Mouse (Mus musculus): ENCODE results near the gene Drosha. TPM values are rescaled to one million over a fixed set of nuclear protein-coding genes. Genes with fewer than 3 reads are reported as not detected.

Gene Drosha
- polyA plus RNA-seq, 1 experiment, result 120 TPM

DNA sequence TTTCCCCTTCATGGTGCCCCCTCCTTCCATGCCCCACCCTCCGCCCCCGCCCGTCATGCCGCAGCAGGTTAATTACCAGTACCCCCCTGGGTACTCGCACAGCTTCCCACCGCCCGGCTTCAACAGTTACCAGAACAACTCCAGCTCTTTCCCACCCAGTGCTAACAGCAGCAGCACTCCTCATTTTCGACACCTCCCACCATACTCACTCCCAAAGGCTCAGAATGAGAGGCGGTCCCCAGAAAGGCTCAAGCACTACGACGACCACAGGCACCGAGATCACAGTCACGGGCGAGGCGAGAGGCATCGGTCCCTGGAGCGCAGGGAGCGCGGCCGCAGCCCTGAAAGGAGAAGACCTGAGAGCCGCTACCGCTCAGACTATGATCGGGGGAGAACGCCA is 9.6 kb downstream of the Drosha start:
- no peak overlapping the region for H3K27ac ChIP-seq (ENCODE audit: insufficient read depth, low read length)
- peaks cover 40% of the 10 kb centered on the region for H3K36me3 ChIP-seq (ENCODE audit: control insufficient read depth, insufficient read depth, low read length, poor library complexity, severe bottlenecking)
- H3K27me3 ChIP-seq (ENCODE audit: control insufficient read depth, insufficient read depth, low read length, poor library complexity, severe bottlenecking), result no peaks in the 10 kb centered on the region
- H3K4me3 ChIP-seq (ENCODE audit: low read depth, low read length), result peak overlapping the region; percentile 64
- H3K9ac ChIP-seq (ENCODE audit: low read depth, poor library complexity, severe bottlenecking), result peak overlapping the region; percentile 46
- no peaks in the 10 kb centered on the region for H3K4me1 ChIP-seq (ENCODE audit: control insufficient read depth, insufficient read depth, low read length)
- H3K9me3 ChIP-seq (replicated peaks; ENCODE audit: control insufficient read depth, insufficient read depth, low read length, poor library complexity, severe bottlenecking), result no peaks in the 10 kb centered on the region
- no peak for TF ChIP-seq CTCF (IDR thresholded peaks at IDR 0.05; ENCODE audit: low read depth, low read length)
- no peak for TF ChIP-seq EP300 (IDR thresholded peaks at IDR 0.05; ENCODE audit: insufficient read depth, low read depth, low read length)
- TF ChIP-seq POLR2A (IDR thresholded peaks at IDR 0.05; ENCODE audit: insufficient read depth, low read length), result no peak

DNA sequence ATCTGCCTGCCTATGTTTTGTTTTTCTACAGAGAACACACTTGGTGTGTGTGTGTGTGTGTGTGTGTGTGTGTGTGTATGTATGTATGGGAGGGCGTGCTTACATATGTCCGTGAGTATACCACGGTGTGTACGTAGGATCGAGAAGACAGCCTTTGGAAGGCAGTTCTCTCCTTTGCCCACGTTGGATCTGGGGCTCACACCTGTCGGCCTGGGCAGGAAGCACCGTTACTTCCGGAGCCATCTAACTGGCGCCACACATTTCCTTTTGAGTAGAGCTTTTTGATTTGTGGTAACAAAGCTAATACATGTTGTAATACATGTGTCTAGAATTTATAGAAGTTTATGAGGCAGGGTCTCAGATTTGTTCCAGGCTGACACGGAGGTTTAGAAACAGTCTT is 16.1 kb downstream of the Drosha start:
- Histone ChIP-seq H3K9ac (ENCODE audit: low read depth, poor library complexity, severe bottlenecking) (no peak overlapping the region), H3K27ac (ENCODE audit: insufficient read depth, low read length) (no peak overlapping the region), H3K9me3 (replicated peaks; ENCODE audit: control insufficient read depth, insufficient read depth, low read length, poor library complexity, severe bottlenecking) (no peaks in the 10 kb centered on the region), H3K27me3 (ENCODE audit: control insufficient read depth, insufficient read depth, low read length, poor library complexity, severe bottlenecking) (no peaks in the 10 kb centered on the region), H3K4me3 (ENCODE audit: low read depth, low read length) (no peak overlapping the region), H3K36me3 (ENCODE audit: control insufficient read depth, insufficient read depth, low read length, poor library complexity, severe bottlenecking) (peaks cover 71% of the 10 kb centered on the region), H3K4me1 (ENCODE audit: control insufficient read depth, insufficient read depth, low read length) (no peaks in the 10 kb centered on the region)
- TF ChIP-seq EP300 (IDR thresholded peaks at IDR 0.05; ENCODE audit: insufficient read depth, low read depth, low read length) (no peak), POLR2A (IDR thresholded peaks at IDR 0.05; ENCODE audit: insufficient read depth, low read length) (no peak), CTCF (IDR thresholded peaks at IDR 0.05; ENCODE audit: low read depth, low read length) (no peak)

DNA sequence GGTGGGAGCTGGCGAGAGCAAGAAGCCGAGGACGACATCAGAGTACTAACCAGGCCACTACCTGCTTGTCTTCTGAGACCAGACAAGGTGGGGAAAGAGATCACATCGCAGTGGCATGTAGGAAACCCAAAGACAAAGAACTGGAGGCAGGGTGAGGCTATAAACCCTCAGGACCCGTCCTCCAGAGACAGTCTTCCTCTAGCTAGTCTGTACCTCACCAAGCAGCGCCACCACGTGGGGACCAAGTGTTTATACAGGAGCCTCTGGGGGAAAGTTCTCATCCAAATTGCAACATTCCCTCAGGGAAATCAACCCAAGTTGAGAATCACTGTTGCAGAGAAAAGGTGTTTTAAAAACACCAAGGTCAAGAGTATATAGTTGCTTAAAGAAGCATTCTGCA is 18.2 kb downstream of the Drosha start:
- Histone ChIP-seq H3K4me1 (ENCODE audit: control insufficient read depth, insufficient read depth, low read length) (no peaks in the 10 kb centered on the region), H3K36me3 (ENCODE audit: control insufficient read depth, insufficient read depth, low read length, poor library complexity, severe bottlenecking) (peaks cover 69% of the 10 kb centered on the region), H3K27me3 (ENCODE audit: control insufficient read depth, insufficient read depth, low read length, poor library complexity, severe bottlenecking) (no peaks in the 10 kb centered on the region), H3K27ac (ENCODE audit: insufficient read depth, low read length) (no peak overlapping the region), H3K9me3 (replicated peaks; ENCODE audit: control insufficient read depth, insufficient read depth, low read length, poor library complexity, severe bottlenecking) (no peaks in the 10 kb centered on the region), H3K9ac (ENCODE audit: low read depth, poor library complexity, severe bottlenecking) (no peak overlapping the region), H3K4me3 (ENCODE audit: low read depth, low read length) (no peak overlapping the region)
- TF ChIP-seq CTCF (IDR thresholded peaks at IDR 0.05; ENCODE audit: low read depth, low read length) (peak; percentile 45), EP300 (IDR thresholded peaks at IDR 0.05; ENCODE audit: insufficient read depth, low read depth, low read length) (no peak)

DNA sequence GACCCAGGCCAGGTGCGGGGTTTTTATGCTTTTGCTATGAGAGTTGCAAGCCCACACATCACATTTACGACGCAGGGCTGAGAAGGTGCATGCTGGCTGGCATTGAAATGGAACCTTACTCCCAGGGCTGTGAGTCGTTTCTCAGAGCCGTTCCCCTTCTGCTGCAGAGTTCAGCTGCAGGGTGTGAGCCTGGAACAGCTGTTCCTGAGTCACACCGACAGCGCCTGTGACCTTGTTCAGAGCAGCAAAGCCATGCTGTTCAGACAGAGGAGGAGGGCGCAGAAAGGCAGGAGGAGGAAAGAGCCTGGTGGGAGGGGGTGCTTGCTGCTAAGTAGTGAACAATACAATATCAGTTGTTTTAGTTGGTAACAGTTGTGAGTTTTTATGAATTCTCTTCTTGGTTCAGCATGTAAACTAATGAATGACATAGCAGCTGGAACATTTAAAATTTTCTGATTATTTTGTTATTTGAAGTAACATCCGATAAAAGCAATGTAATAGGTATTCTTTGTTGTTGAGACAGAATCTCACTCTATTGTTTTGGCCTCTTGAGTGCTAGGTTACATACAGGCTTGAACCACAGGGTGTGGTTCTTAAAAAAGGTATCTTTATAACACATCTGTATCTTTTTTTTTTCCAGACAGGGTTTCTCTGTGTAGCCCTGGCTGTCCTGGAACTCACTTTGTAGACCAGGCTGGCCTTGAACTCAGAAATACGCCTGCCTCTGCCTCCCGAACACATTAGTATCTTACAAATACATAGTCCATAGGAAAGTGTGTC is 23.8 kb downstream of the Drosha start:
- peaks cover 68% of the 10 kb centered on the region for H3K36me3 ChIP-seq (ENCODE audit: control insufficient read depth, insufficient read depth, low read length, poor library complexity, severe bottlenecking)
- no peaks in the 10 kb centered on the region for H3K27me3 ChIP-seq (ENCODE audit: control insufficient read depth, insufficient read depth, low read length, poor library complexity, severe bottlenecking)
- H3K4me3 ChIP-seq (ENCODE audit: low read depth, low read length), result no peak overlapping the region
- no peak overlapping the region for H3K9ac ChIP-seq (ENCODE audit: low read depth, poor library complexity, severe bottlenecking)
- TF ChIP-seq POLR2A (IDR thresholded peaks at IDR 0.05; ENCODE audit: insufficient read depth, low read length), result no peak
- TF ChIP-seq EP300 (IDR thresholded peaks at IDR 0.05; ENCODE audit: insufficient read depth, low read depth, low read length), result peak; percentile 61; the same call in 1 of the 2 replicates
- no peaks in the 10 kb centered on the region for H3K4me1 ChIP-seq (ENCODE audit: control insufficient read depth, insufficient read depth, low read length)
- peak overlapping the region; percentile 6 for H3K27ac ChIP-seq (ENCODE audit: insufficient read depth, low read length)
- no peaks in the 10 kb centered on the region for H3K9me3 ChIP-seq (replicated peaks; ENCODE audit: control insufficient read depth, insufficient read depth, low read length, poor library complexity, severe bottlenecking)

DNA sequence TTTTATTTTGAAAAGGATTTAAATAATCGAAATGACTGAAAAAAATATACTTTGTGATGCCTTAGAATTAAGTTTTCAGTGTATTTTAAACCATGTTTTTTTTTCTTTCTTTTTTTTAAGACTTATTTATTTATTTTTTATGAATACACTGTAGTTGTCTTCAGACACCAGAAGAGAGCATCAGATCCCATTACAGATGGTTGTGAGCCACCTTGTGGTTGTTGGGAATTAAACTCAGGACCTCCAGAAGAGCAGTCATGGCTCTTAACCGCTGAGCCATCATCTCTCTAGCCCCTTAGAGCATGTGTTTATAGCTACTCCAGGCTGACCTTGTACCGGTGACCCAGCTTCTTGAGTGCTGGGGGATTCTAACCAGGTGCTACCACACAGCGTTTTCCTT is 24.8 kb downstream of the Drosha start:
- no peak for TF ChIP-seq CTCF (IDR thresholded peaks at IDR 0.05; ENCODE audit: low read depth, low read length)
- TF ChIP-seq POLR2A (IDR thresholded peaks at IDR 0.05; ENCODE audit: insufficient read depth, low read length), result no peak
- TF ChIP-seq EP300 (IDR thresholded peaks at IDR 0.05; ENCODE audit: insufficient read depth, low read depth, low read length), result no peak
- Histone ChIP-seq H3K27ac (ENCODE audit: insufficient read depth, low read length) (no peak overlapping the region), H3K36me3 (ENCODE audit: control insufficient read depth, insufficient read depth, low read length, poor library complexity, severe bottlenecking) (peaks cover 64% of the 10 kb centered on the region), H3K4me1 (ENCODE audit: control insufficient read depth, insufficient read depth, low read length) (no peaks in the 10 kb centered on the region), H3K9ac (ENCODE audit: low read depth, poor library complexity, severe bottlenecking) (no peak overlapping the region), H3K4me3 (ENCODE audit: low read depth, low read length) (no peak overlapping the region), H3K9me3 (replicated peaks; ENCODE audit: control insufficient read depth, insufficient read depth, low read length, poor library complexity, severe bottlenecking) (no peaks in the 10 kb centered on the region), H3K27me3 (ENCODE audit: control insufficient read depth, insufficient read depth, low read length, poor library complexity, severe bottlenecking) (no peaks in the 10 kb centered on the region)

DNA sequence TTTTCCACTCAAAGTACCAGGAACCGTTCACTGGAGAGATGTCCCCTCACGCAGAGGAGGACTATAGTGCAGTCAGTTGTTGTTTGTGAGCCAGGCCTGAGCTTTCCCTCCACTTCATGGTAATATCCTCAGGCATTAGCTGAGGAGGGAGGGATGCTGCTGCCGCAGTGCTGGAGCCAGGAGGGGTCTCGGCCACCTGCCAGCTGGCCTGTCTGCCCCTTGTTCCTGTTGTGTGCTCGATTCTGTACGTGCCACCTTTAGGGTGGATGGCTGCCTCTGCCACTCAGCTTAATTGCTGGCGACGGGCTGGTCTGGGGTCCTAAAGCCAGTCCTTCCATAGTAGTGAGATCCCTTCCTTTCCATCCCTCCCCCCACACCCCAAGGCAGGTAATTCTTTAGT is 28.9 kb downstream of the Drosha start:
- Histone ChIP-seq H3K4me3 (ENCODE audit: low read depth, low read length) (no peak overlapping the region), H3K36me3 (ENCODE audit: control insufficient read depth, insufficient read depth, low read length, poor library complexity, severe bottlenecking) (peaks cover 53% of the 10 kb centered on the region), H3K9me3 (replicated peaks; ENCODE audit: control insufficient read depth, insufficient read depth, low read length, poor library complexity, severe bottlenecking) (no peaks in the 10 kb centered on the region), H3K4me1 (ENCODE audit: control insufficient read depth, insufficient read depth, low read length) (no peaks in the 10 kb centered on the region), H3K27ac (ENCODE audit: insufficient read depth, low read length) (no peak overlapping the region), H3K9ac (ENCODE audit: low read depth, poor library complexity, severe bottlenecking) (no peak overlapping the region), H3K27me3 (ENCODE audit: control insufficient read depth, insufficient read depth, low read length, poor library complexity, severe bottlenecking) (no peaks in the 10 kb centered on the region)
- TF ChIP-seq EP300 (IDR thresholded peaks at IDR 0.05; ENCODE audit: insufficient read depth, low read depth, low read length), result no peak
- TF ChIP-seq CTCF (IDR thresholded peaks at IDR 0.05; ENCODE audit: low read depth, low read length), result no peak
- TF ChIP-seq POLR2A (IDR thresholded peaks at IDR 0.05; ENCODE audit: insufficient read depth, low read length), result no peak

Data from ES-Bruce4 (cell line).